Mouse (Mus musculus) megakaryocyte-erythroid progenitor cell, adult 5-6 weeks (primary cell): Measurements from ENCODE around the gene Ifi208. TPM values are rescaled to one million over a fixed set of nuclear protein-coding genes. Genes with fewer than 3 reads are reported as not detected.
"Not testable (repeated sequence)": the region's sequence is repeated elsewhere in the genome, so short reads cannot be mapped to it uniquely, and the experiment has no call there.

ENCODE experiments used
- ATAC-seq: replicated peaks from 2 replicates; pipeline ENCODE4 v1.8.0; 2016; ENCODE audit warnings: mild to moderate bottlenecking, inconsistent platforms; ENCODE audit not compliant: severe bottlenecking, poor library complexity, low FRiP score, low TSS enrichment
- total RNA-seq, 2 experiments: library from RNA; stranded (forward) in 1 of 2; stranded (reverse) in 1 of 2; fragments of 200-1000, 215-1000 nt in 1 of 2; fragments of >200 nt in 1 of 2; fragmentation: Nextera tagmentation in 1 of 2; gene quantifications; 2 replicates each; pipeline ENCODE4 v1.2.3; 2014 to 2017

The Ifi208 gene
- total RNA-seq (2014; fragmentation: Nextera tagmentation), result 0.49 and 0.57 TPM in 2 replicates
- total RNA-seq (2017), result 0.66 TPM in 1 of 2 replicates, not detected in the other

GRCm38 (mm10) chr1:173673458-173674097 is at the start of gene Ifi208:
TSS of gene Ifi208 (plus strand) at chr1:173673675.
- ATAC-seq, result not testable (repeated sequence)

GRCm38 (mm10) chr1:173624052-173624451 is 49.4 kb upstream of the Ifi208 start:
- no peak for ATAC-seq

GRCm38 (mm10) chr1:173626686-173627085 is 46.8 kb upstream of the Ifi208 start:
- ATAC-seq, result no peak

- ATAC-seq, result not testable (repeated sequence)
Observed at GRCm38 (mm10) chr1:173630622-173631021, 42.9 kb upstream of the Ifi208 start, which contains the start of gene Ifi209. TSS of gene Ifi209 (plus strand) at chr1:173630917.

- ATAC-seq, result no peak
Observed at GRCm38 (mm10) chr1:173633969-173634645, 39.4 kb upstream of the Ifi208 start.

- no peak for ATAC-seq
Observed at GRCm38 (mm10) chr1:173645393-173645792, 28.1 kb upstream of the Ifi208 start.

- no peak for ATAC-seq
Observed at GRCm38 (mm10) chr1:173657973-173658372, 15.5 kb upstream of the Ifi208 start.

- not testable (repeated sequence) for ATAC-seq
Observed at GRCm38 (mm10) chr1:173678605-173679004, 5.1 kb downstream of the Ifi208 start.

GRCm38 (mm10) chr1:173694270-173694669 is 20.8 kb downstream of the Ifi208 start:
- no peak for ATAC-seq

GRCm38 (mm10) chr1:173733219-173733618 is 59.7 kb downstream of the Ifi208 start:
- no peak for ATAC-seq

- ATAC-seq, result not testable (repeated sequence)
Observed at GRCm38 (mm10) chr1:173735015-173735414, 61.5 kb downstream of the Ifi208 start.

GRCm38 (mm10) chr1:173736986-173737385 is 63.5 kb downstream of the Ifi208 start:
- ATAC-seq, result no peak

- no peak for ATAC-seq
Observed at GRCm38 (mm10) chr1:173740537-173740936, 67.1 kb downstream of the Ifi208 start.

- ATAC-seq, result no peak
Observed at GRCm38 (mm10) chr1:173741656-173742055, 68.2 kb downstream of the Ifi208 start, which contains the start of gene Ifi207. TSS of gene Ifi207 (minus strand) at chr1:173741747.

GRCm38 (mm10) chr1:173742262-173742661 is 68.8 kb downstream of the Ifi208 start:
- ATAC-seq, result no peak

Other genes starting within 250 kb of the Ifi208 start
- gene Ifi206, start 182.6 kb upstream of the Ifi208 start, total RNA-seq (2014; fragmentation: Nextera tagmentation), result 1.2 and 2.3 TPM in 2 replicates
- not detected in 2 replicates for gene Ifi206, start 182.6 kb upstream of the Ifi208 start, total RNA-seq (2017)
- gene Ifi214, start 137.7 kb upstream of the Ifi208 start, total RNA-seq (2014; fragmentation: Nextera tagmentation), result 3.0 TPM in 1 of 2 replicates, not detected in the other
- 1.5 TPM in 1 of 2 replicates, not detected in the other for gene Ifi214, start 137.7 kb upstream of the Ifi208 start, total RNA-seq (2017)
- 4.0 and 6.9 TPM in 2 replicates for gene Ifi213, start 74.4 kb upstream of the Ifi208 start, total RNA-seq (2014; fragmentation: Nextera tagmentation)
- gene Ifi213, start 74.4 kb upstream of the Ifi208 start, total RNA-seq (2017), result 1.0 TPM in 1 of 2 replicates, not detected in the other
- gene Ifi209, start 42.8 kb upstream of the Ifi208 start, total RNA-seq (2014; fragmentation: Nextera tagmentation), result 4.0 and 8.4 TPM in 2 replicates
- gene Ifi209, start 42.8 kb upstream of the Ifi208 start, total RNA-seq (2017), result 1.3 and 3.7 TPM in 2 replicates
- 0.17 TPM in 1 of 2 replicates, not detected in the other for gene Ifi207, start 68.1 kb downstream of the Ifi208 start, total RNA-seq (2014; fragmentation: Nextera tagmentation)
- 0.11 and 0.42 TPM in 2 replicates for gene Ifi207, start 68.1 kb downstream of the Ifi208 start, total RNA-seq (2017)
- gene Ifi204, start 93.3 kb downstream of the Ifi208 start, total RNA-seq (2014; fragmentation: Nextera tagmentation), result not detected in 2 replicates
- 0.75 and 1.7 TPM in 2 replicates for gene Ifi204, start 93.3 kb downstream of the Ifi208 start, total RNA-seq (2017)
- not detected in 2 replicates for gene Ifi211, start 239.4 kb downstream of the Ifi208 start, total RNA-seq (2014; fragmentation: Nextera tagmentation)
- gene Ifi211, start 239.4 kb downstream of the Ifi208 start, total RNA-seq (2017), result 2.6 and 4.1 TPM in 2 replicates